Mouse (Mus musculus): ENCODE measurements around the gene Rbm6. TPM values are rescaled to one million over a fixed set of nuclear protein-coding genes. Genes with fewer than 3 reads are reported as not detected.

Gene Rbm6
- polyA plus RNA-seq, 1 experiment: 70.3 TPM

- peak in 1 of 2 experiments; percentile 26 for DNase-seq (ENCODE audit: extremely low spot score in 1 of 2, low spot score in 1 of 2)
Observed at GRCm38 (mm10) chr9:107768851-107769250, 104.2 kb downstream of the Rbm6 start.

GRCm38 (mm10) chr9:107759593-107759992, 113.4 kb downstream of the Rbm6 start:
- DNase-seq (ENCODE audit: extremely low spot score in 1 of 2, low spot score in 1 of 2): no peak

GRCm38 (mm10) chr9:107750378-107750777, 122.7 kb downstream of the Rbm6 start:
- DNase-seq (ENCODE audit: extremely low spot score in 1 of 2, low spot score in 1 of 2): no peak

GRCm38 (mm10) chr9:107748063-107748462, 125.0 kb downstream of the Rbm6 start:
- no peak for DNase-seq (ENCODE audit: extremely low spot score in 1 of 2, low spot score in 1 of 2)

GRCm38 (mm10) chr9:107747310-107747709, 125.7 kb downstream of the Rbm6 start:
- DNase-seq (ENCODE audit: extremely low spot score in 1 of 2, low spot score in 1 of 2): no peak

GRCm38 (mm10) chr9:107746679-107747078, 126.4 kb downstream of the Rbm6 start:
- DNase-seq (ENCODE audit: extremely low spot score in 1 of 2, low spot score in 1 of 2): no peak

- DNase-seq (ENCODE audit: extremely low spot score in 1 of 2, low spot score in 1 of 2): no peak
Observed at GRCm38 (mm10) chr9:107744061-107744460, 129.0 kb downstream of the Rbm6 start.

- peak; percentile 22 to 25 for DNase-seq (ENCODE audit: extremely low spot score in 1 of 2, low spot score in 1 of 2)
Observed at GRCm38 (mm10) chr9:107738841-107739202, 134.2 kb downstream of the Rbm6 start.

- DNase-seq (ENCODE audit: extremely low spot score in 1 of 2, low spot score in 1 of 2): peak; percentile 76 to 96
Observed at GRCm38 (mm10) chr9:107738020-107738840, 134.8 kb downstream of the Rbm6 start.

- DNase-seq (ENCODE audit: extremely low spot score in 1 of 2, low spot score in 1 of 2): no peak
Observed at GRCm38 (mm10) chr9:107736185-107736485, 136.9 kb downstream of the Rbm6 start.

GRCm38 (mm10) chr9:107735356-107736184, 137.5 kb downstream of the Rbm6 start:
- no peak for DNase-seq (ENCODE audit: extremely low spot score in 1 of 2, low spot score in 1 of 2)

GRCm38 (mm10) chr9:107734567-107734971, 138.5 kb downstream of the Rbm6 start:
- no peak for DNase-seq (ENCODE audit: extremely low spot score in 1 of 2, low spot score in 1 of 2)

- no peak for DNase-seq (ENCODE audit: extremely low spot score in 1 of 2, low spot score in 1 of 2)
Observed at GRCm38 (mm10) chr9:107729709-107730108, 143.3 kb downstream of the Rbm6 start.

GRCm38 (mm10) chr9:107728919-107729670, 143.9 kb downstream of the Rbm6 start:
- DNase-seq (ENCODE audit: extremely low spot score in 1 of 2, low spot score in 1 of 2): no peak

- DNase-seq (ENCODE audit: extremely low spot score in 1 of 2, low spot score in 1 of 2): no peak
Observed at GRCm38 (mm10) chr9:107727041-107727440, 146.0 kb downstream of the Rbm6 start.

GRCm38 (mm10) chr9:107724796-107725195, 148.2 kb downstream of the Rbm6 start:
- no peak for DNase-seq (ENCODE audit: extremely low spot score in 1 of 2, low spot score in 1 of 2)

- no peak for DNase-seq (ENCODE audit: extremely low spot score in 1 of 2, low spot score in 1 of 2)
Observed at GRCm38 (mm10) chr9:107723794-107724531, 149.1 kb downstream of the Rbm6 start.
